Mouse (Mus musculus): ENCODE measurements around the gene Tshz3. TPM values are rescaled to one million over a fixed set of nuclear protein-coding genes. Genes with fewer than 3 reads are reported as not detected.

Gene Tshz3
- 10 to 100 TPM; 43.0 to 54.7 TPM for total RNA-seq (2021)

- intact Hi-C loops (cut with DNase I), result loop anchor here (5.0 to 10.0 kb wide), 5 partner anchors 366 to 793 kb away; no protein-coding TSS in a partner anchor
- peak; percentile 71 to 81 for DNase-seq (ENCODE audit: low spot score in 2 of 2)
Measured at GRCm38 (mm10) chr7:36697856-36698588, at the start of gene Tshz3. TSS of gene Tshz3 (plus strand) at chr7:36698118.

- no peak for DNase-seq (ENCODE audit: low spot score in 2 of 2)
- intact Hi-C loops (cut with DNase I), result no loop called here
Measured at GRCm38 (mm10) chr7:36655931-36656330, 42.0 kb upstream of the Tshz3 start.

DNA sequence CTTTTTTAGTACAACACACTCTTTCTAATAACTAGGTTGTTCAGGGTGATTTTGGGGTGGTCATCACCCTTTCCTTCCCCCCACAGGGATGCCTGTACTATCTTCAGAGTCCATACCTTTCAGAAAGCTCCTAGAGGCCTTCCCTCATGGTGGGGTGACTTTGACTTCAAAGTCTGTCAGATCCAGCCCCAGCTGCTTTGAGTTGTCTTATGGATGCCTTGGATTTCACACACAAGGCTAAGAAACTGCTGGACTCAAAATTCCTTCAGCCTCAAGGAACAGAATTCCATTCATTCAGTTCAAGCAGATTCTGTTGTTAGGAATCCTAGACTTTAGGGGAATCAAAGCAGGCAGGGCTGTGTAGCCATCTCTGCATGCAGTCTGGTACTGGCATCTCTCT is 41.5 kb upstream of the Tshz3 start:
- intact Hi-C loops (cut with DNase I), result no loop called here
- no peak for DNase-seq (ENCODE audit: low spot score in 2 of 2)

DNA sequence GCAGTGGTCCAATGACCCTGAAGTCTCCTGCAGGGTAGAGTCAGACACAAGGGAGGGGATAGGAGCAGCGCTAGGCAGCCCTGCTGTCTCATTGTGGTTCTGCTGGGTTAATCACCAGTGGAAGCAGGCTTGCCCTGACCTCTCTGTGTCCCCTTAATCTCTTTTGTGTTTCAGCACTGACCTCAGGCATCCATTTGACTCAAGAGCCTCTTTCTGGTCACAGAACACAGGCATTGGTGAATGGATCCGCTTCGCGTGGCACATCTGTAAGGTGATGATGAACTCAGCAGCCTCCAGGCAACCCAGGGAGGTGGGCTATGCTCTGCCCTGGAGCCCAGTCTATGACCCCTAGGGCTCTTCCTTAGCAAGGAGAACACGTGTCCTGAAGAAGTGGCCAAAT is 39.6 kb upstream of the Tshz3 start:
- no peak for DNase-seq (ENCODE audit: low spot score in 2 of 2)
- intact Hi-C loops (cut with DNase I), result no loop called here

DNA sequence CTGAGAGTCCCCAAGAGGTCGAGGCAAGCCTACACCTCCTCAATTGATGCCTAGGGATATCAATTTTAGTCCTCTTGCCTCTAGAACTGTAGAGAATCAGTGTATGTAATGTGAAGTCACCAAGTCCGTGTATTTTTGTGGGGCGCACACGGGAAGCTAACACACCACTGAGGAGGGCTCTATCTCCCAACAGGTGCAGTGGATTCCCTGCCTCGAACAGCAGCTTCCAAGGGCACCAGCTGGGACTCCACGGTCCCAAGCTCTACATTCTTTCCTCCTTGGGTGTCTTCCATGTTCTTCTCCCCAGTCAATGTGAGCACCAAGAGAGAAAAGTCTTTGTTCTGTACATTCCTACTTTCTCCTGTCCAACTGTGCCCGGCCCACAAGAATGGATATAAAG is 38.7 kb upstream of the Tshz3 start:
- no peak for DNase-seq (ENCODE audit: low spot score in 2 of 2)
- intact Hi-C loops (cut with DNase I), result no loop called here

GRCm38 (mm10) chr7:36660654-36661053 is 37.3 kb upstream of the Tshz3 start:
- DNase-seq (ENCODE audit: low spot score in 2 of 2), result no peak
- intact Hi-C loops (cut with DNase I), result no loop called here

DNA sequence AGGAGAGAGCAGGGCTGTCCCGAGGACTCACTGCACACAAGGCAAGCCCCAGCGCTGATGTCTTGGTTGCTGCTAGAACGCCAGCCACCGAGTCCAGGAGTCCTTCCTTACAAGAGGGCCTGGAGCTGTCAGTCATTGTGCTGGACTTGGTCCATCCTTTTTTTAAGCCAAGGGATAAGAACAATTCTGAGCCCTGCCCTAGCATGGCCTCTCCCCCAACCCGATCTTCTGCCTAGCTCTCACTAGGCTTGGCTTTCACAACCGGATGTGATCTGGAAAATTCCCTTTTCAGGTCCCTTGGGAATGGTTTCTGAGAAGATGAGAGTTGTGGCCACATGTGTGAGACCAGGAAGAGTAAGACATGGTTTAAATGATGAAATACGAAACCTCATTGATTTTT is 34.5 kb upstream of the Tshz3 start:
- intact Hi-C loops (cut with DNase I), result no loop called here
- no peak for DNase-seq (ENCODE audit: low spot score in 2 of 2)

- DNase-seq (ENCODE audit: low spot score in 2 of 2), result no peak
- intact Hi-C loops (cut with DNase I), result no loop called here
Measured at GRCm38 (mm10) chr7:36667767-36668166, 30.2 kb upstream of the Tshz3 start.

GRCm38 (mm10) chr7:36678031-36678430 is 19.9 kb upstream of the Tshz3 start:
- intact Hi-C loops (cut with DNase I), result no loop called here

GRCm38 (mm10) chr7:36678510-36678909 is 19.4 kb upstream of the Tshz3 start:
- intact Hi-C loops (cut with DNase I), result no loop called here
- no peak for DNase-seq (ENCODE audit: low spot score in 2 of 2)

More at GRCm38 (mm10) chr7:36678031-36678430, 19.9 kb upstream of the Tshz3 start:
- DNase-seq (ENCODE audit: low spot score in 2 of 2), result no peak

- DNase-seq (ENCODE audit: low spot score in 2 of 2), result no peak
- intact Hi-C loops (cut with DNase I), result no loop called here
Measured at GRCm38 (mm10) chr7:36679031-36679618, 18.8 kb upstream of the Tshz3 start.

- DNase-seq (ENCODE audit: low spot score in 2 of 2), result no peak
- intact Hi-C loops (cut with DNase I), result no loop called here
Measured at GRCm38 (mm10) chr7:36679866-36680458, 18.0 kb upstream of the Tshz3 start.

DNA sequence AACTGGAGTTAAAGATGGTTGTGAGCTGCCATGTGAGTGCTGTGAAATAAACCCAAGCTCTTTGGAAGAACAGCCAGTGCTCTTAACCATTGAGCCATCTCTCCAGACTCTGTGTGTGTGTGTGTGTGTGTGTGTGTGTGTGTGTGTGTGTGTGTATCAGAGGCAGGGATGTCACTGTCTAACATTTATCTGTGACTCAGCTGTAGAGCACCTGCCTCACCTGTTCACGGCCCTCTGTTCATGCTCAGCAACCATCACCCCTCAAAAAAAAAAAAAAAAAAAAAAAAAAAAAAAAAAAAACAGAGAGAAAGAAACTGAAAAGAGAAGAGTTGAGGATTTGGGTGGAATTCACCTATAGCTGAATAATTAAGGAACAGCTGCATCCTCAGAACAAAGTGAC is 10.4 kb upstream of the Tshz3 start:
- intact Hi-C loops (cut with DNase I), result no loop called here
- no peak for DNase-seq (ENCODE audit: low spot score in 2 of 2)

- DNase-seq (ENCODE audit: low spot score in 2 of 2), result no peak
- intact Hi-C loops (cut with DNase I), result no loop called here
Measured at GRCm38 (mm10) chr7:36689049-36689793, 8.7 kb upstream of the Tshz3 start.

DNA sequence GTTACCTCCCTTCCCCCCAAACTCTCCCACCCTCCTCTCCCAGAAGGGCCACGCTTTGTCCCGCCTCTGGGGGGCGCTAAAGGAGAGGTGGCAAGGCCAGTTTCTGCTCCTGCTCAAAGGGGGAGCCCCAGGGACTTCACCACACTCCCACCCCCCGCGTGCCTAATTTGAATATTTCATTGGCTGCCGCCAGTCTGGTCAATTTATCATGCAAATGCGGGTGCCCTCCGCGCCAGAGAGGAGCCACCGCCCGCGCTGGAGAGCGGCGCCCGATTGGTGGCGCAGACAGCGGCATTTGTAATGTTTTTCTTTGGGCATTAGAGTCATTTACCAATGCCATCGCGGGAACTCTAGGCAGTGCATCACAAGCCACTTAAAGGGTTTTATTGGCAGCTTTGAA is 7.4 kb upstream of the Tshz3 start:
- DNase-seq (ENCODE audit: low spot score in 2 of 2), result no peak
- intact Hi-C loops (cut with DNase I), result loop anchor here (10.0 kb wide), 2 partner anchors 516 to 786 kb away; no protein-coding TSS in a partner anchor

DNA sequence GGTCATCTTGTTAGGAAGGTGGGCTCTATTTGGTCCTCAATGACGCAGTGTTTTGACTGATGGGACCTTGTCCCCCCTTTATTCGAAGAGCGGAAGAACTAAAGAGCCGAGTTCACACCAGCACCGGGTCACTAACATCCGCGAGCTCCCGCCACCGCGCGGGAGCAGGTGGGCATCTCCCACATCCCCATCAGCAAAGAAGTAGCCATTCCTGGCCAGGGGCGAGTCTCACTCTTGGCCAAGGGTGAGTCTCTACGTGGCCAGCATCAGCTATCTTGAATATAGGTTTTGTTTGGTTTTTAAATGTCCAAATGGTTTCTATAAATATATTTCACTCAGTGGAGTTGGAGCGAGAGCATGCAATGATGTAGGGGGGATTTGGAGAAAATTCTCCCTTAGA is 6.3 kb upstream of the Tshz3 start:
- no peak for DNase-seq (ENCODE audit: low spot score in 2 of 2)
- intact Hi-C loops (cut with DNase I), result loop anchor here (10.0 kb wide), 2 partner anchors 517 to 787 kb away; no protein-coding TSS in a partner anchor

- intact Hi-C loops (cut with DNase I), result loop anchor here (10.0 kb wide), 2 partner anchors 518 to 788 kb away; no protein-coding TSS in a partner anchor
- no peak for DNase-seq (ENCODE audit: low spot score in 2 of 2)
Measured at GRCm38 (mm10) chr7:36692381-36692780, 5.5 kb upstream of the Tshz3 start.

- intact Hi-C loops (cut with DNase I), result loop anchor here (10.0 kb wide), 2 partner anchors 518 to 788 kb away; no protein-coding TSS in a partner anchor
- no peak for DNase-seq (ENCODE audit: low spot score in 2 of 2)
Measured at GRCm38 (mm10) chr7:36693081-36693480, 4.8 kb upstream of the Tshz3 start.

DNA sequence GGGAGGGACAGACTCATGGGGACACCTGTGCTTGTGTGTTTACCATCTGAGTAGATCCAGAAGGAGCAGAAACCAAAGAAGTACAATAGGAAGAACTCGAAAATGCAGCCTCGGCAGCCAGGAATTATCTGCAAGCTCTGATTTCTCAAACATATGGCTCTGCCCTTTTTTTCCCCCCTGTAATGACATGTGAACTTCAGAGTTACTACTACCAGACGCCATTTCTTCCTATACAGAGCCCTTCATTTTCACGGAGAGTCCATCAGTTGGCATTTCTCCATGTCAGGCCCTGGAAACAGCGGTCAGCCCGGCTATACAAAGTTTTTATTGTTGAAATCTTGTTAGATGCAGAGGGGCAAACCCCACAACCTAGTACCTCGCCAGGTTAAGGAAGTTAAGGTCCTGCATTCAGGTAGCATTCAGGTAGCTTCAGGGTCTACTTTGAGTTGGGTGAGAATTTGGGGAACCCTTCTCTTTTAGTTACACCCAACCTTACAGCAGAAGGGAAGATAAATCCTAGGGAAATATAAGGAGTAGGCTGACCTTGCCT is 3.2 kb upstream of the Tshz3 start:
- intact Hi-C loops (cut with DNase I), result loop anchor here (5.0 to 10.0 kb wide), 5 partner anchors 362 to 790 kb away; no protein-coding TSS in a partner anchor
- DNase-seq (ENCODE audit: low spot score in 2 of 2), result no peak

- intact Hi-C loops (cut with DNase I), result loop anchor here (5.0 to 10.0 kb wide), 5 partner anchors 363 to 790 kb away; no protein-coding TSS in a partner anchor
- peak in 1 of 2 experiments; percentile 52 for DNase-seq (ENCODE audit: low spot score in 2 of 2)
Measured at GRCm38 (mm10) chr7:36695276-36695675, 2.6 kb upstream of the Tshz3 start.
